15 mouse cellular contexts compared by ENCODE assay signal in genomic region chr9:109008081-109008480, GRCm38 (mm10). TPM values are rescaled to one million over a fixed set of nuclear protein-coding genes. Genes with fewer than 3 reads are reported as not detected.
"Had no signal": no experiment of that assay in that cellular context is flagged by ENCODE, and none has a peak within 500 bp of the region (broad histone marks: within the 10 kb centered on the region; RNA-seq: fewer than 3 reads in every experiment).

No protein-coding gene starts in this region.

- H3K4me2 ChIP-seq: kidney, embryonic 15.5 days; limb, embryonic 12.5 days; liver, embryonic 13.5 days; lung, embryonic 15.5 days; midbrain, embryonic 15.5 days had no signal

- H3K4me1 ChIP-seq: lung, embryonic 15.5 days; midbrain, embryonic 15.5 days had no signal

- H3K9me3 ChIP-seq: kidney, embryonic 15.5 days; limb, embryonic 12.5 days; liver, embryonic 13.5 days; lung, embryonic 15.5 days; midbrain, embryonic 15.5 days had no signal

- H3K9ac ChIP-seq: kidney, embryonic 15.5 days; limb, embryonic 12.5 days; liver, embryonic 13.5 days; liver, postnatal 0 days; lung, embryonic 15.5 days; midbrain, embryonic 15.5 days had no signal

- H3K36me3 ChIP-seq: kidney, embryonic 15.5 days; liver, embryonic 13.5 days; lung, embryonic 15.5 days had no signal

- H3K27me3 ChIP-seq: kidney, embryonic 15.5 days; limb, embryonic 12.5 days; liver, embryonic 13.5 days; lung, embryonic 15.5 days; midbrain, embryonic 15.5 days had no signal

- DNase-seq: kidney, postnatal 14 days; liver; liver, embryonic 13.5 days; liver, postnatal 0 days; lung, postnatal 14 days; thymus, postnatal 4 days had no signal

- H3K27ac ChIP-seq: kidney, embryonic 15.5 days; limb, embryonic 12.5 days; liver, embryonic 13.5 days; lung, embryonic 15.5 days; macrophage; midbrain, embryonic 15.5 days; stomach, postnatal 0 days had no signal

- H3K4me3 ChIP-seq: kidney, embryonic 15.5 days; limb, embryonic 12.5 days; liver, embryonic 13.5 days; lung, embryonic 15.5 days; midbrain, embryonic 15.5 days had no signal

- ATAC-seq: liver, postnatal 0 days; midbrain, embryonic 15.5 days had no signal

RNA-seq across cellular contexts. Expression of gene Ucn2, which starts 22.3 kb away (rescaled TPM):
- total RNA-seq: layer of hippocampus, postnatal 14 days; left cerebral cortex, adult 18-20 months; left cerebral cortex, postnatal 25 days had no signal
- polyA plus RNA-seq: limb, embryonic 12.5 days; liver, embryonic 13.5 days; liver, postnatal 0 days; lung, embryonic 15.5 days; macrophage; midbrain, embryonic 15.5 days; stomach, postnatal 0 days had no signal
